Mouse (Mus musculus): ENCODE results near the gene Rnf157. TPM values are rescaled to one million over a fixed set of nuclear protein-coding genes. Genes with fewer than 3 reads are reported as not detected.

Gene Rnf157
- polyA plus RNA-seq, 2 experiments: 0.57 to 0.66 TPM

DNA sequence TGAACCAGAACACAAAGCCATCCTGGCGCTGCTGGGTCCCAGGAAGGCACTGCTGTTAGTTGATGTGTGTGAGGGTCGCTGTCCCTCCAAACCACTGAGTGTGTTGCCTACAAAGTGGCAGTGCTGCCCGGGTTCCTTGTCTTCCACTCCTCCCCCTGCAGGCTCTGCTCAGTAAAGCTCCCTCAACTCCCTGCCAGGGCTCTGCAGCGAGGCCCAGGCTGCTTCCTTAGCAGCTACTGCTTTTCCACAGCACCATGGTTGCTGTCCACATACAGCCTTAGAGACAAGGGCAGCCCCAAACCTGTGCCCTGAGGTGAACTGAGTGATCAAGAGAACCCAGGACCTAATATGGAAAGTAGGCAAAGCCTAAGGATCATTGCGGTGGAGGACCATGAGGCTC is 125.5 kb downstream of the Rnf157 start:
- Histone ChIP-seq H3K4me2 (ENCODE audit: low read depth) (no peak overlapping the region), H3K9ac (replicated peaks) (no peak overlapping the region), H3K27me3 (ENCODE audit: control insufficient read depth, insufficient read depth, low read length) (peaks cover 21% of the 10 kb centered on the region), H3K9me3 (ENCODE audit: control insufficient read depth, low read length) (no peaks in the 10 kb centered on the region), H3K4me3 (ENCODE audit: insufficient read depth in 1 of 2, low read depth in 2 of 2, low read length in 2 of 2) (no peak overlapping the region), H3K27ac (no peak overlapping the region), H3K4me1 (replicated peaks; ENCODE audit: control insufficient read depth in 2 of 2, insufficient read depth in 2 of 2, low read length in 1 of 2) (no peaks in the 10 kb centered on the region), H3K36me3 (replicated peaks; ENCODE audit: control insufficient read depth, insufficient read depth, low read depth) (peaks cover 5% of the 10 kb centered on the region; the same call in 1 of the 2 replicates)
- WGBS (ENCODE audit: insufficient replicate concordance): 69% methylated on average over 5 of the region's 5 CpGs
- no peak for DNase-seq (ENCODE audit: low read depth in 3 of 3, low spot score in 3 of 3)
- ATAC-seq (ENCODE audit: insufficient read depth): no peak
- TF ChIP-seq CTCF (IDR thresholded peaks at IDR 0.05; ENCODE audit: low read depth): no peak
- TF ChIP-seq EP300 (IDR thresholded peaks at IDR 0.05; ENCODE audit: low read depth): no peak

Other genes starting within 250 kb of the Rnf157 start
- 5.8 and 8.7 TPM in 2 replicates for gene Fbf1, start 244.9 kb downstream of the Rnf157 start, polyA plus RNA-seq (2012; rRNA removed)
- 3.1 and 3.5 TPM in 2 replicates for gene Fbf1, start 244.9 kb downstream of the Rnf157 start, polyA plus RNA-seq (2014; fragmentation: Nextera tagmentation; extraction: Ambion mirVana)
- gene Ten1, start 214.2 kb downstream of the Rnf157 start, polyA plus RNA-seq (2012; rRNA removed): 17.7 and 19.6 TPM in 2 replicates
- 27.3 and 29.3 TPM in 2 replicates for gene Ten1, start 214.2 kb downstream of the Rnf157 start, polyA plus RNA-seq (2014; fragmentation: Nextera tagmentation; extraction: Ambion mirVana)
- 12.3 and 14.8 TPM in 2 replicates for gene Acox1, start 214.0 kb downstream of the Rnf157 start, polyA plus RNA-seq (2012; rRNA removed)
- gene Acox1, start 214.0 kb downstream of the Rnf157 start, polyA plus RNA-seq (2014; fragmentation: Nextera tagmentation; extraction: Ambion mirVana): 16.6 and 18.6 TPM in 2 replicates
- 0.03 and 0.09 TPM in 2 replicates for gene Evpl, start 175.0 kb downstream of the Rnf157 start, polyA plus RNA-seq (2012; rRNA removed)
- 0.04 and 0.13 TPM in 2 replicates for gene Evpl, start 175.0 kb downstream of the Rnf157 start, polyA plus RNA-seq (2014; fragmentation: Nextera tagmentation; extraction: Ambion mirVana)
- gene Srp68, start 138.8 kb downstream of the Rnf157 start, polyA plus RNA-seq (2012; rRNA removed): 31.9 and 37.6 TPM in 2 replicates
- gene Srp68, start 138.8 kb downstream of the Rnf157 start, polyA plus RNA-seq (2014; fragmentation: Nextera tagmentation; extraction: Ambion mirVana): 28.8 and 33.8 TPM in 2 replicates
- 0.02 TPM in 1 of 2 replicates, not detected in the other for gene Galr2, start 132.1 kb downstream of the Rnf157 start, polyA plus RNA-seq (2012; rRNA removed)
- not detected in 2 replicates for gene Galr2, start 132.1 kb downstream of the Rnf157 start, polyA plus RNA-seq (2014; fragmentation: Nextera tagmentation; extraction: Ambion mirVana)
- gene Exoc7, start 105.8 kb downstream of the Rnf157 start, polyA plus RNA-seq (2012; rRNA removed): 7.1 and 8.8 TPM in 2 replicates
- gene Exoc7, start 105.8 kb downstream of the Rnf157 start, polyA plus RNA-seq (2014; fragmentation: Nextera tagmentation; extraction: Ambion mirVana): 14.9 and 16.7 TPM in 2 replicates
- 1.2 and 1.4 TPM in 2 replicates for gene Foxj1, start 77.6 kb downstream of the Rnf157 start, polyA plus RNA-seq (2012; rRNA removed)
- 0.76 and 0.80 TPM in 2 replicates for gene Foxj1, start 77.6 kb downstream of the Rnf157 start, polyA plus RNA-seq (2014; fragmentation: Nextera tagmentation; extraction: Ambion mirVana)
- 58.9 and 70.9 TPM in 2 replicates for gene Ubald2, start 21.1 kb upstream of the Rnf157 start, polyA plus RNA-seq (2012; rRNA removed)
- gene Ubald2, start 21.1 kb upstream of the Rnf157 start, polyA plus RNA-seq (2014; fragmentation: Nextera tagmentation; extraction: Ambion mirVana): 50.3 and 55.4 TPM in 2 replicates
- 0.01 and 0.02 TPM in 2 replicates for gene Qrich2, start 53.2 kb upstream of the Rnf157 start, polyA plus RNA-seq (2012; rRNA removed)
- 0.08 TPM in 1 of 2 replicates, not detected in the other for gene Qrich2, start 53.2 kb upstream of the Rnf157 start, polyA plus RNA-seq (2014; fragmentation: Nextera tagmentation; extraction: Ambion mirVana)
- 19.2 and 22.2 TPM in 2 replicates for gene Prpsap1, start 81.2 kb upstream of the Rnf157 start, polyA plus RNA-seq (2012; rRNA removed)
- gene Prpsap1, start 81.2 kb upstream of the Rnf157 start, polyA plus RNA-seq (2014; fragmentation: Nextera tagmentation; extraction: Ambion mirVana): 38.4 and 40.4 TPM in 2 replicates
- gene Sphk1, start 117.9 kb upstream of the Rnf157 start, polyA plus RNA-seq (2012; rRNA removed): 23.0 and 24.1 TPM in 2 replicates
- gene Sphk1, start 117.9 kb upstream of the Rnf157 start, polyA plus RNA-seq (2014; fragmentation: Nextera tagmentation; extraction: Ambion mirVana): 26.8 and 32.2 TPM in 2 replicates
- 33.8 and 34.0 TPM in 2 replicates for gene Ube2o, start 168.4 kb upstream of the Rnf157 start, polyA plus RNA-seq (2012; rRNA removed)
- 25.9 and 32.3 TPM in 2 replicates for gene Ube2o, start 168.4 kb upstream of the Rnf157 start, polyA plus RNA-seq (2014; fragmentation: Nextera tagmentation; extraction: Ambion mirVana)
- gene Aanat, start 173.4 kb upstream of the Rnf157 start, polyA plus RNA-seq (2012; rRNA removed): not detected in 2 replicates
- not detected in 2 replicates for gene Aanat, start 173.4 kb upstream of the Rnf157 start, polyA plus RNA-seq (2014; fragmentation: Nextera tagmentation; extraction: Ambion mirVana)
- 8.3 and 11.1 TPM in 2 replicates for gene Rhbdf2, start 214.0 kb upstream of the Rnf157 start, polyA plus RNA-seq (2012; rRNA removed)
- 3.8 and 5.2 TPM in 2 replicates for gene Rhbdf2, start 214.0 kb upstream of the Rnf157 start, polyA plus RNA-seq (2014; fragmentation: Nextera tagmentation; extraction: Ambion mirVana)
- 0.11 and 0.14 TPM in 2 replicates for gene Prcd, start 240.5 kb upstream of the Rnf157 start, polyA plus RNA-seq (2012; rRNA removed)
- 0.19 and 0.20 TPM in 2 replicates for gene Prcd, start 240.5 kb upstream of the Rnf157 start, polyA plus RNA-seq (2014; fragmentation: Nextera tagmentation; extraction: Ambion mirVana)
- 0.41 and 0.64 TPM in 2 replicates for gene Cygb, start 241.3 kb upstream of the Rnf157 start, polyA plus RNA-seq (2012; rRNA removed)
- 0.44 and 0.81 TPM in 2 replicates for gene Cygb, start 241.3 kb upstream of the Rnf157 start, polyA plus RNA-seq (2014; fragmentation: Nextera tagmentation; extraction: Ambion mirVana)